Mouse (Mus musculus) urinary bladder, postnatal 10 days (tissue): ENCODE results near the gene Agxt.

Source experiments
- DNase-seq: peaks from one replicate; pipeline ENCODE4 v3.0.0; 2022; ENCODE audit warnings: low spot score

Gene Agxt

DNA sequence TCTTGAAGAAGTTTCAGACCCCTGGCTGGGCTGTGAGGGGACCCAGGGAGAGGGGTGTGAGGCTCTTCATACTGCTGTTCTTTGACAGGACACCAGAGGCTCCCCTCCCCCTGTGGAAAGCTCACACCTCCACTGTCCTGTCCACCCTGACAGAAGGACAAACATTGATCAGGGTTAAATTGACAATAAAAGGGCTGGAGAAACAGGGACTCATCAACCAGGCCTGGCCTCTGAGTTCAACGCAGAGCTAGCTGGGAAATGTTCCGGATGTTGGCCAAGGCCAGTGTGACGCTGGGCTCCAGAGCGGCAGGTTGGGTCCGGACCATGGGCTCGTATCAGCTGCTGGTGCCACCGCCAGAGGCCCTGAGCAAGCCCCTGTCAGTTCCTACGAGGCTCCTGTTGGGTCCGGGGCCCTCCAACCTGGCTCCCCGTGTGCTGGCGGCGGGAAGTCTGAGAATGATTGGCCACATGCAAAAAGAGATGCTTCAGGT lies at the start of gene Agxt:
Agxt (plus strand) TSS at position 205 of the 491 bp plus-strand sequence.
- DNase-seq = no peak

DNA sequence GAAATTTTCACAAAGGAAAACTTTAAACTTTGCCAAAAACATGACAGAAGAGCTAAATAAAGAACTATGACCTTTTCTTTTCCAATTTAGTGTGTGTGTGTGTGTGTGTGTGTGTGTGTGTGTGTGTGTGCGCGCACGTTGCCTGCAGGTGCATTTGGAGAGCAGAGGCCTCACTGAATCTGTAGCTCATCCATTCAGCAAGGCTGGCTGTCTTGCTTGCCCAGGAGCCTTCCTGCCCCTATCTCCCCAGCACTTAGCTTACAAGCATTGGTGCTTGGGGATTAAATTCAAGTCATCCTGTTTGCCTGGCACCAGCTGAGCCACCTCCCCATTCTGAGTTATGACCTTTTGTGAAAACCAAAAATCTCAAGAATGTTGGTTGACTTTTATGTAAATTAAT lies 42.5 kb upstream of the Agxt start:
- no peak for DNase-seq

DNA sequence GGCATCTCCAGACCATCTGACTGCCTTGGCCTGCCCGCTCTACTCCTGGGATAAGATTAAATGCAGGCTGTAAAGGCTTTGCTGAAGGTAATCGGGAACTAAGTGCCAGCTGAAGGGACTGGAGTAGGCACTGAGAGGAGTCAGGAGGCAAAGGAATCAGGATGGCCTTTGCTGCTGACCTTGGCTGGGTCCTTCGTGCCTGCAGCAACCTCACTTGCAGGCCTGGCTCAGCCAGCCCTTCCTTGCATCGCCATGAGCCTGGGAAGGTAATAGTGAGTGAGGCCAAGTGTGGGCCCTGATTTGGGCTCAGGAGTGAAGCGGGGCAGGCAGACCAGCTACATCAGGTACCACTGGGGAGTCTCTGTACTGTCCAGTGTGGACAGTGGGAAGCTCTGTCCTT lies 36.1 kb upstream of the Agxt start:
- no peak for DNase-seq

DNA sequence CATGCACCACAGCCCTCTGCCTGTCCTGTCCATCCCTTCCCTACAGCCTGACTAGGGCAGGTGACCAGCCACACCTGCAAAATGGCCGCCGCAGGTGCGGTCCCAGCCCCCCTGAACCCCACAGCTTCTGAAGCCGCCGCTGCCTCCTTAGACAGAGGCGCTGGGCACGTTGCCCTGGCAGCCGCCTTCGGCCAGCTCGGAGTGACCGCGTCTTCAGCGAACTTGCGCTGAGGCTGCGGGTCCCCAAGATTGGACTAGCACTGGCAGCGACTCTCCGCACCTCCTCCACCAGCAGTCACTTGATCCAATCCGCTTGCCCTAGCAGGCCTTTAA lies 34.8 kb upstream of the Agxt start:
- DNase-seq = no peak

DNA sequence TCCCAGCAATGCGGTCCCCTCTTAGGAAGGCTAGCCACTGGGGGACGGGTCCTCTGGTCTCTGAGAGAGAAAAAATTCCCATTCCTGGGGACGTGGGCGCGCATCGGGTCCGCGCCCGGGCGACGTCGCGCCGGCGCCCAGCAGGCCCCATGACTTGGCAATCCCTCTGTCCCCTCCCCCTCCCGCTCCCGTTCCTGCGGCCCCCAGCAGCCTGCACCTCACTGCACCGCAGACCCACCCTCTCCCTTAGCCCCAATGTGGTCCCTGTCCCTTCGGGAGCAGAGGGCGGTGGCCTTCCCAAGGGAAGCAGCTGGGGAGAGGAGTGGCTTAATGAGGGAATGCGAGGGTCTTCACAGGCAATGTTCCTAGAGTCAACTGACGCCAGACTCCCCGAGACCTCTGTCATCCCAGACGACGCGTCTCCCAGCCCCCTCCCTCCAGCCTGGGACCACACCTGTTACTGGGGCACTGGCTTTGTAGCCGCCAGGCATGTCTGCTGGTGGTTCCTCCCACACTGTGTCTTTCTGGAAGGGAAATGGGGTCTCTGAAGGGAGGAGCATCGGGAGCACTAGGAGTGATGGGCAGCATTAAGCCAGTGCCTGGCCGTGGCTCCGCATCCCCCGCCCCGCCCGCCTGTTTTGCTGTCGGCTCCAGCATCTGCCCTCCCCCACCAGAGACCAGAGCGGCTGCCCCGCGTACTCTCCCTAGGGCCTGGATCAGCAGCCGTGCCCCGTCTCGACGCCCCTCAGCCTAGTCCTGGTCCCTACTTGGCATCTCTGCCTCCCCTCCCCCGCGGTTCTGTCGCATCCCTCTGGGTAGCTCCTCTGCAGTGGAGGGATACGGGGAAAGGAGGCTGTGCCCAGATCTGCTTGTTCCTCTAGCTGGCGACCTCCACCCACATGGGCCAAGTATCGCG lies 34.2 kb upstream of the Agxt start:
- no peak for DNase-seq

DNA sequence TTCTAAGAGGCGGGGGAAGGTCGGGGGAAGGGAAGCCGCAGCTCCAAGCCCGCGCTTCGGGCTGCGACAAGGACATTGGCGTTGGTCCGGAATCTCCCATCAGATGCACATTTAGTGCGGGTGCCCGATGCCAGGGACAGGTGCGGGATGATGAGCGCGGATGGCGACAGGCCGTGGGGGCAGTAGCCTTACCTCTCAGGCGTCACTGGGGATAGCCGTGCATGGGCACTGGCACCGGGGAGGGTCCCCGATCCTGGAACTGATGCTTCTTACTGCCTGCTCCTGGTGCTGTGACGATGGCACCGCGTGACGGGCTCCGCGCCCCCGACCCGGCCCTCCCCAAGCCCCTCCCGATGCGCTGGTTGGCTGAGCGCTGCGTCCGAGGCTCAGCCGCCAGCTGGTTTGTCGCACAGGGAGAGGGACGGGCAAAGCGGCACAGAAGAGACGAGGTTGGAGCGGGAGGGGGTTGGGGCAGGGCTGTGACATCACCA lies 33.4 kb upstream of the Agxt start, which contains the start of gene Kif1a:
Kif1a (minus strand) TSS at position 381 of the 491 bp plus-strand sequence.
- DNase-seq = no peak

DNA sequence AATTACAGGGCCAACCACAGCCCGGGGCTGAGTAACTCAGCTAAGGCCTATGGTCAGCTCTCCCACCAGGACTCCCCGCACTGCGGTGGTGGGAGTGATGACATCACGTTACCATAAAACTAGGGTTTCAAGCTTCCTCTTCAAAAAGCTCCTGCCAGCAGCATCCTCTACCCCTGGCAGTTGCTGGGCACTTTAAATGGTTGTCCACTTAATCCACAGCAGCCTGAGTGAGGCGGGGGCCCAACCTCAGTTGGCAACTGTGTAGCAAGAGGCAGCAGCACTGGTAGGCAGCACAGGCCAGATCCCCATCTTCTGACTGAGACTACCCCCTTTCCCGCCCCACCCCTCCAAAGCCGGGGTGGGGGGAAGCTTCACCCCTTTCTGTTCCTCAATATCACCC lies 32.3 kb upstream of the Agxt start:
- no peak for DNase-seq

DNA sequence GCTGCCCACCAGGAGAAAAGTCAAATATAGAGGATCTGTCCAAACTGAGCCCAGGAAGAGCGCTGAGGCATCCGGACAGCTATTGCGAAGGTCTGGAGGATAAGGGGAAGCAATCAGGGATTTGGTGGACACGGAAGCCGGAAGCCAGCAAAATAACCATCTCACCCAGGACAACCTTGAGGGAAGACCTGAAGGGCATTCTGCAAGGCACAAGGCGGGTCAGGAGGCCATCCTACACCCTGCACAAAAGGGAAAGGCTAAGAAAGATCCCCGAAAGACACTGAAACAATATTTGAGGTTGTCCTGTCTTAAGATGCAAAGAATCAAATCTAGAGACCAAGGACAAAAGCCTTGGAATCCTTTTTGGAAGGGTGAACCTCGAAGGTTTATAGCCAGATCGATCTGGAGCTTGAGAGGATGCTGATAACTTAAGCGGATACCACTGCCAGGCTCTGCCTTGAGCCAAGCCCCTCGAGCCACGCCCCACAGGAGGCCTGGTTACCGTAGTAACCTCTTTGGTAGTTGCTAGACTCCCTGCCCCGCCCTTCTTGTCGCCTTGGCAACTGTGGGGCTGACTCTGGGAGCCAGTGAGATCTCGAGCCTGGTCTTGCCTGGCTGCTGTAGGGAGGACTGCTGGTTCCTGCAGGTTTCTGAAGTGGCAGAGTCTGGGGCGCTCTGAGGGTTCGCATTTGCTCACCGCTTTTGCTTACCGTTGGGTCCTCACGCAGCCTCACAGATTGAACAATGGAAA lies 20.2 kb upstream of the Agxt start:
- DNase-seq = no peak

DNA sequence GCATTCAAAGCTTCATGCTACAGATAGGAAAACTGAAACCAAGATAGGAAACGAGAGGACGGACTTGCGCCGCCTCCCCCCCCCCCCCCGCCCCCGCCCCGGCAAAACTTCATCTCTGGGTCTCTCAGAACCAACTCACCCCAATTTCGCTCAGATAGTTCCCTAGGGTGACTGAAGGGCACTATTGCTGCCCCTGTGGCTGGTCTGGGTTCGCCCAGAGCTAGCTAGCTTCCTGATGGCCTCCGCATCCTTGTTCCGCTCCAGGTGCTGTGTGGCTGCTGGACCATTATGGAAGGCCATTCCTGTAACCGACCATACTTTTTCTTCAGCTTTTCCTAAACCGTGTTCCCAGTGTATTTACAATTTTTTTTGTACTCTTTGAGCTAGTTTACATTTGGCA lies 19.6 kb upstream of the Agxt start:
- DNase-seq = no peak

DNA sequence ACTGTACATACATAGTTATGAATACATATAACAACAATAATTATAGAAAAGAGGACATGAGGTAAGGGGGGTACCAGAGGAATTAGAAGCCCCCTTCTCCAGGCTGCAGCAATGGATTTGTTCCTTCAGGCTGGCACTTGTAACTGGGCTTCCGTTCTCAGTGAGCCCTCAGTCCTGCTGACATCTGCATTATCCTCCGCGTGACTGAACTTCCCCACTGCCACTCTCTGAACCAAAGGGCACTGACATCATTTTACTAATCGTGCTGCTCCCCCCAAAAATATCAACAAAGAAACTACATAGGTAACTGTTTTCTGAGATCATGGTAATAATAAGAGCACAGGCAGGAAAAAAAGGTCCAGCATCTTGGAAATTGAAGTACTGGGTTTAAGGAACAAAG lies 16.2 kb upstream of the Agxt start:
- no peak for DNase-seq

DNA sequence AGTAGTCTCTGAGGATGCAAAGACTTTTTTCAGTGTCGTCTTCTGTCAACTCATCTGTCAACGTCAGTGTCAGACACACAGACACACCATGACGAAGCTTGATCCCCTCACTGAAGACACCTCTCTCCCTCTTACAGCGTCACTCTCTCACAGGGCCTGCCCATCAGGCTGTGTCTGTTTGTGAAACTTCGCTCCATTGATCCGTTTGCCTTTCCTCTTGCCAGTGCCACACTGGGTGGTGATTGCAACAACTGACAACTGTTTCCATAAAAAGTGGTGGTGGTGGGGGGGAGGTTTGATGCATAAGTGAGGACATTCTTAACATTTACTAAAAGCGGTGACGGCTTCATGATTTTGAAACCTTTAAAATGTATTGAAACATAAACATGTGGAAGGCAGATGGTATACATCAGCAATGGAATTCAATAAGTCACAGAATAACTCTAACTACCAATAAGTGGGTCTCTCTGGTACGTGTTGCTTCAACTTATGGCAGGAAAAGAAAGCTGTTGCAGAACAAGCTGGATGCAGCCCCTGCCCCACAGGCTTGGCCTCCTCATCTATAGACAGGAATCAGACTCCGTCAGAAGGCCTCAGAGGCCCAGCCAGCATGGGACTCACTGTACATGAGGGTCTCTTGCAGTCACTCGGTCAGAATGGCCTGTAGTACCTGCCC lies 11.7 kb upstream of the Agxt start:
- no peak for DNase-seq

DNA sequence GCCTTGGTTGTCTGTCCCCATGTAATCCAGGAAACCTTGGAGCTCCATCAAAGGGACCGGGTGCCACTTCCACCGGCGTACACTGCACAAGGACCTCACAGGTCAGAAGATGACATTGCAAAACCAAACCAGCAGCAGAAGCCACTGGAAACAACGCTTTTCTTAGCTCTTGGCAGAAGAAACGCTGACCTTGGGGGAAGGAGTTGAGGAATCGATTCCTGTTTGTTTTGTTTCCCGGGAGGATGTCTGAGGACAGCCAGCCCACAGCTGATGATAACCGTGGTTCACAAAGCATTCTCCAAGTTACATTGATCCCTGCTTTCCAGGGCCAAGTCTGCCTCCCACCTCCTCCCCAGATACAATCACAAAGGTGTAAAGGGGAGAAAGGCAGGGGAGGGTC lies 11.0 kb upstream of the Agxt start:
- no peak for DNase-seq

DNA sequence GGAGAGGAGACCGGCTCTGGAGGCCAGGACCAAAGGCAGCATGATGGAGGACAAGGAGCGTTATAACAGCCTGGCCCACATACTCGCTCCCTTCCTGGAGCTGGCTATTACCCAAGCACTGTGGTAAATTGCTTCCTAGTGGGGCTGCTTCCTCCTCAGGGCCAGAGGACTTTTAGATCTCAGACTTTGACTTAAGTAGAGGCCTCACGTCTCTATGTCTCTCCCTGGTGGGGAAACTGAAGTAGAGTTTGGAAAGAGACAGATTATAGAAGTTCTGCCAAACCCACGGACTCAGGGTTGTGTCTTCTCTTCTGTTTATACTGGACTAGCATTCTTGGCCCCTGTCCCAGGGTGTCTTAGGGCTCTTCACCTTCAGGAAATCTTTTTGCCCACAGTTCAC lies 9.8 kb upstream of the Agxt start:
- no peak for DNase-seq

DNA sequence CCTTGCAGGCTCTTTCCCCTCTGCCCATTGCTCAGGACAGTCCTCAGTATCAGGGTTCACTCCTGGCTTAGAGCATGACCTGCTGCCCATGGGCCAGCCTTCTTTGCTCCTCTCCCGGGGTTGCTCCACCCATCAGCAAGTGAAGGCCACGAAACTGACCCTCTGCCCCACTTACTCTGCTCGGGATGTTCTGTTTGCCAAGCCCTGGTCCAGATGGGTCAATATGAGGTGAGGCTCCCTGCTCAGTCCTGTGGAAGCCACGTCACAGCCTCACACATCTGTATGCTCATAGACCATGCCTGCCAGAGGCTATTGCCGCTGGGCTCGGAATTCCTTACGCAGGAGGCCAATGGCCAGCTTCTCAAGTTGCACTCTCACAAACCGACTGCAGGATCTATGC lies 6.8 kb upstream of the Agxt start:
- DNase-seq = no peak

DNA sequence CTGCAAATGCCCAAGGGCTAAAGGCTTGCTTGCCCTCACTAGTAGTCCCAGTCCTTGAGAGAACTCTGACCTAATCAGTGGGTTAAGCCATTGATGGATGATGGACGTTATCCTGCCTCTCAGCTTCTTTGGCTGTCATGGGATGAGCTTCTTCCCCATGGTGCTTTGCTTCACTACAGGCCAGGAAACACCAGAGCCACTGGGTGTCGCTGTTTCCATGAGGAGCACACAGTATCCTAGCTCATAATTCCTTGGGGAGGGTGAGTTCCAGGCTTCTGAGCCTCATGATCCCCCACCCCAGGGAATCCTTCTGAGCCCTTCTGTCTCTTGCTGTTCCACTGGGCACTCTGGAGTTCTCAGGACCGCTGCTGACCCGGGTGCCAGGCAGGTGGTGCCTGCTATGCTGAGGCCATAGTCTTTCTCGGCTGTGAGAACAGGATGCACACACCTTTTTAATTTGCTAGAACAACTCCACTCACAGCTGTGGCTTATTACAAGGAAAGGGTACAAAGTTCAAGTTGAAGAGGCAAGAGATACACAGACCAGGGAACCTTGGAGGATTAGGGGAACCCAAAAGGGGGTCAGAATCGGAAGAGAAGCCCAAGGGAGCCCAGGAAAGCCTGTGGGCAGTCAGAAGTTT lies 6.2 kb upstream of the Agxt start:
- DNase-seq = no peak

DNA sequence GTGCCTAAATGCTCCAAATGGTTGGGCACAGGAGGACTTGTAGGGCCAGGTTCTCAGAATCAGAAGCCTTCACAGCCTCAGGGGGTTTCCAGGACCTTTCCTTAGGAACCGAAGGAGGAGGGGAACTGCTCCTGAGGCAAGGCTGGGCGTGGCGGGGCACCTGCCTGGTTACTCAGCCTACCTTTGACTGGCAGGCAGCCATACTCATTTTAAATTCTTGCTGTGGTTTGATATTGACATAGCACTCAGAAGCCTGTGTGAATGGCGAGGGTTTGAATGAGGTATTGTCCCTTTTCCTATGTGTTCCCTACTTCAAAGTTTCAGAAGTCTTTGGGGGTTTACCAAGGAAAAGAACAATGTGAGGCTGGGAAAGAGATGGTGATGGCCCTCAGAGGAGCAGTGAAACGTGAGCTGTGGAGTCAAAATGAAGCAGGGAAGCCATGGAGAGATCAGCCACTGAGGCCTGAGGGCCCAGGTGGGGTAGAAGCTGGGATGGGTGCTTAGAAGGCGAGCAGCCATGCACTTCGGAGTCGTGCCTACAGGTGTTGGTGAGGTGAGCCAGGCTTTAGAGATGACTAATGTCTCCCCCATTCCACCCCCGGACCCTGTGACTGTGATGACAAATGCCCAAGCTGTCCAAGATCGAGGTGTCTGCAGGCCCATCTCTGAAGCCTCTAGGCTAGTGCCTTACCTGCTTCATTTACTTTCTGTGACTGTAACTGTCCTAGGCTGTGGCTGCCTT lies 4.6 kb upstream of the Agxt start:
- DNase-seq = no peak

DNA sequence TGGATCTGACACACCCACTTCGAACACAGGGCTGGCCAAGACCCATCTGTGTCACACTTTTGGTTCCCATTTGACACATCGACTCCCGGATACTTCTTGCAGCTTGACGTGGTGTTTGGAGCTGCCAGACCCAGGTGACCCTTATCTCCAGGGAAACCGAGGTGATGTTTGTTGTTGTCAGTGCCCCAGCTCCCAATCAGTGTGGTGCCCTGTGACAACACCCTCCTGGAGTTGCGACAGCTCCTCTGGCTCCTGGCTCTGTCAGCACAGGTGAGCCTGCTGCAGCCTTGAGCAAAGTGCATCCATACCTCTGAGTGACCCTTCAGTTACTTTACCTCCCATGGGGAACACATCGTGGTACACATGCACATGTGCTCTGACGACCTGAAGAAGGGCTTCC lies 2.4 kb upstream of the Agxt start:
- DNase-seq = no peak

DNA sequence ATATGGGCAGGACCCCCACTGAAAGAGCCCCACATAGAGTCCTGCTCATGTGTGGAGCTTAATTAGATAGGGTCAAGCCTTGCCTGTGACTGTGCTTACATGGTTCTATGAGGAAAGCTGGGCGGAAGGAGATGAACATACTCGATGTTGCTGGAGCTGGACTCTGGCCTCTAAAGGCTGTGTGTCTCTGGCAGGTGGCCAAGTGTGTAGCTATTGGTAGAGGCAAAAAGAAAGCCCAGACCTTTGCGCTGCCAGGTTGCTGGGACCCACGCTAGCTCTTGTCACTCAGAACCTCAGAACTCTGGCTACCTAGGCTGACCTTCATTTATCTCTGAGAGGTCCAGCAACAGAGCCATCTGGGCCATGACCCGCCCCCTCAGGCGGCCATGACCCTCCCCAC lies 3.5 kb downstream of the Agxt start:
- no peak for DNase-seq

DNA sequence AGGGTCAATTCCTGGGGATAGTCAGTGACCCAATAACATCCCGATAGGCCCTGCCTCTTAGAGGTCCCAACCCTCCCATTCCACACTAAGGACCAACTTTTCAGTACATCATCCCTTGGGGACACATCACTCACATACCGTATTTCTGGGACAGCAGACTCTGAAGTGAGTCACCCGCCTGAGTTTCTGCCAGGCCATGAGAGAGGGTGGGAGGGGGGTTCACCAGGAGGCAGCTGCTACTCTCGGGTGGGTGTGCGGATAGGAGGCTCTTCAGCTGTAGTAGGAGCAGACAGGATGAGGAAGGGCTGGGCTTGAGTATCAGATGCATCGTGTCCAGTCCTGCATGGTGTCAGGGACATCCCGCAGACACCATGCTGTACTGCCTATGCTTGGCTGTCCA lies 4.7 kb downstream of the Agxt start:
- no peak for DNase-seq

DNA sequence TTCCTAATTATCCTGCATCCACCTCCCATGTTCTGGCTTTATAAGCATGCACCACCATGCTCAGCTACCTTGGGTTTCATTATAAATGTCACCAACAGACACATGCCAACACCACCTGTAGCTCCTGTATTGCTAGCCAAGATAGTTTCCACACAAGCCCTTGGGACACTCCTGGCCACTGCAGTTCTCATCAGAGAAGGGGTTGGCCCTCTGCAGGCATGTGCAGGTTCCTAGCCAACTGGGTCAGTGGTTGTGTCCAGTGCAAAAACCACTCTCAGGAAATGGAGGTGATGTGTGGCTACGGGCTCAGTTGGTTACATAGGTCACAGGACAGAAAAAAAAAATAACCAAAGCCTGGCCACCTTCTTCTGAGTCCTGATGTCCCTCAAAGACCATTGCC lies 7.8 kb downstream of the Agxt start:
- DNase-seq = no peak

DNA sequence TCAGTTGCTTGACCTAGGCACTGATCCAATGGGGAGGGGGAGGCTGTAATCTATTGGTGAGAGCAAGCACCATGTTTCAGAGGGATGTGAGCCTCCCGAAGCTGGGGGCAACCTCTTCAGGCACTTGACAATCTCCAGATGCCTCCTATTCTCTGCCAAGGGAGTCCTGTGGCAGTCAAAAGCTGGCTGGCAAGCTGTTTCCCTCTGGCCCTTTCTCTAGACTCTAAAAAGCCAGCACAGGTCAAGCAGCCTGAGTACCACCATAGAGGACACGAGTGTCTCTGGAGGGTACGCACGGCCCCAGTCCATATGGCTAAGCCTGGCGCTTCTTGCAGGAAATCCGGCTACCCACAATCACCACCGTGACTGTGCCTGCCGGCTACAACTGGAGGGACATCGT lies 9.1 kb downstream of the Agxt start:
- no peak for DNase-seq
